Mouse (Mus musculus) liver, postnatal 0 days (tissue): Measurements from ENCODE around the gene Spc24.

ENCODE experiments used
- CTCF ChIP-seq: sonication (generic); IDR thresholded peaks from 2 replicates; pipeline ENCODE4 v1.5.1; 2016; ENCODE audit warnings: antibody characterized with exemption, low read depth
- EP300 ChIP-seq: IDR thresholded peaks from 2 replicates; pipeline ENCODE4 v1.6.1; 2016; ENCODE audit warnings: antibody characterized with exemption, low read depth, mild to moderate bottlenecking

- TF ChIP-seq CTCF (no peak), EP300 (no peak)
Observed at GRCm38 (mm10) chr9:21748491-21748890, 11.6 kb downstream of the Spc24 start.
